Mouse (Mus musculus): Measurements from ENCODE around the gene Slxl1.
"Not testable (repeated sequence)": the region's sequence is repeated elsewhere in the genome, so short reads cannot be mapped to it uniquely, and the experiment has no call there.

Slxl1 gene

DNA sequence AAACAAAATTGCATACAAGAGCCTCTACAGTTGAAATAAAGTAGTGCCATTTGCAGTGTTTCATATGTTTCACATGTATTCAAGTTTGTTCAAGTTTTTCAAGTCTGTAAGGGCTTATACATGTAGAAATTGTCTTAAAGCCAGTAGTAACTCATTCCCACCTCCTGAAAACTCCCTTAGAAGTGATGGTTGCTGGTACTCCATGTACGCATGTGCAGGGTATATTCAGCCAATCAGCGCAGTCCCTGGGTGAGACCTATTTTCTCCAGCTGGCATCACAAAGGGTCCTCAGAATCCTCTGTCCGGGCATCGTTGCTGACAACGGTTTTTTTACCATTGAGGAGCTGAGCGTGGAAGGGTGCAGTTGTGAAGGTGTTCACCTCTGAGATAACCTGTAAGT lies at the start of gene Slxl1:
Gene Slxl1, plus strand, starts transcription at position 301 of the 400 bp plus-strand sequence.
- DNase-seq (ENCODE audit: low spot score in 2 of 2) = not testable (repeated sequence)

Data from spleen, postnatal 4 days (tissue).